Mouse (Mus musculus) liver, embryonic 13.5 days (tissue): ENCODE measurements around the gene Zfp366. TPM values are rescaled to one million over a fixed set of nuclear protein-coding genes. Genes with fewer than 3 reads are reported as not detected.

ENCODE experiments used
- ATAC-seq: fragments of 200-750 bp; cut with Nextera tagmentation; 2 replicates; pipeline ENCODE4 v1.8.0; 2017; ENCODE audit warnings: low read depth, mild to moderate bottlenecking, moderate number of reproducible peaks, moderate library complexity
- DNase-seq: peaks from one replicate; pipeline ENCODE4 v3.0.0; 2022
- H3K27ac ChIP-seq: fragments of 300-500 bp; sonication (generic); 2 replicates; pipeline ENCODE4 v1.5.1; 2015; ENCODE audit warnings: moderate library complexity, mild to moderate bottlenecking, inconsistent platforms
- H3K27me3 ChIP-seq: fragments of 300-500 bp; sonication (generic); 2 replicates; pipeline ENCODE4 v1.6.1; 2015; ENCODE audit warnings: mild to moderate bottlenecking, inconsistent platforms
- H3K36me3 ChIP-seq: fragments of 300-500 bp; sonication (generic); 2 replicates; pipeline ENCODE4 v1.6.1; 2015; ENCODE audit warnings: mild to moderate bottlenecking, inconsistent platforms
- H3K4me1 ChIP-seq: fragments of 300-500 bp; sonication (generic); replicated peaks from 2 replicates; pipeline ENCODE4 v1.6.1; 2015; ENCODE audit warnings: inconsistent platforms
- H3K4me2 ChIP-seq: fragments of 300-500 bp; sonication (generic); 2 replicates; pipeline ENCODE4 v1.6.1; 2015; ENCODE audit warnings: inconsistent platforms, mild to moderate bottlenecking, moderate library complexity
- H3K4me3 ChIP-seq: fragments of 300-500 bp; sonication (generic); replicated peaks from 2 replicates; pipeline ENCODE4 v1.5.1; 2015; ENCODE audit warnings: mild to moderate bottlenecking, inconsistent platforms
- H3K9ac ChIP-seq: fragments of 300-500 bp; sonication (generic); 2 replicates; pipeline ENCODE4 v1.6.1; 2015; ENCODE audit warnings: mild to moderate bottlenecking, inconsistent platforms
- H3K9me3 ChIP-seq: fragments of 300-500 bp; sonication (generic); replicated peaks from 2 replicates; pipeline ENCODE4 v1.6.1; 2016; ENCODE audit warnings: inconsistent platforms
- WGBS: fragments of 180-500 bp; shearing (Covaris S2); methylation state at CpG from one replicate; pipeline ENCODE4 v1.1.7; 2015; ENCODE audit not compliant: insufficient replicate concordance; 5-methylcytosine and 5-hydroxymethylcytosine counted together
- polyA plus RNA-seq: library from polyadenylated mRNA; unstranded; fragments of >200 nt; fragmentation: Nextera tagmentation; extraction: Ambion mirVana; gene quantifications from 2 replicates; pipeline ENCODE4 v1.2.1, GENCODE M21; 2015

Zfp366 gene
- polyA plus RNA-seq, 1 experiment from 2014 or later, result 0.21 TPM

GRCm38 (mm10) chr13:99187456-99187855 is 2.8 kb downstream of the Zfp366 start:
- Histone ChIP-seq H3K4me2 (no peak overlapping the region), H3K4me3 (no peak overlapping the region), H3K9me3 (no peaks in the 10 kb centered on the region), H3K36me3 (no peaks in the 10 kb centered on the region), H3K4me1 (no peaks in the 10 kb centered on the region), H3K27me3 (no peaks in the 10 kb centered on the region), H3K9ac (no peak overlapping the region), H3K27ac (no peak overlapping the region)
- WGBS, result 56% methylated on average over 11 of the region's 11 CpGs
- DNase-seq (no peak), ATAC-seq (no peak)

GRCm38 (mm10) chr13:99188625-99189024 is 4.0 kb downstream of the Zfp366 start:
- H3K36me3 ChIP-seq, result no peaks in the 10 kb centered on the region
- no peaks in the 10 kb centered on the region for H3K9me3 ChIP-seq
- DNase-seq (no peak), ATAC-seq (no peak)
- WGBS, result 66% methylated on average over 8 of the region's 8 CpGs
- H3K4me2 ChIP-seq, result no peak overlapping the region
- H3K4me1 ChIP-seq, result no peaks in the 10 kb centered on the region
- no peak overlapping the region for H3K4me3 ChIP-seq
- no peak overlapping the region for H3K27ac ChIP-seq
- no peaks in the 10 kb centered on the region for H3K27me3 ChIP-seq
- H3K9ac ChIP-seq, result no peak overlapping the region

- Histone ChIP-seq H3K4me1 (no peaks in the 10 kb centered on the region), H3K27ac (no peak overlapping the region), H3K4me3 (no peak overlapping the region), H3K9me3 (no peaks in the 10 kb centered on the region), H3K27me3 (no peaks in the 10 kb centered on the region), H3K4me2 (no peak overlapping the region), H3K9ac (no peak overlapping the region), H3K36me3 (no peaks in the 10 kb centered on the region)
- 44% methylated on average over 3 of the region's 3 CpGs for WGBS
- no peak for DNase-seq
- no peak for ATAC-seq
These were observed 5.0 kb downstream of the Zfp366 start for GRCm38 (mm10) chr13:99189671-99190070.

- ATAC-seq (no peak), DNase-seq (no peak)
- Histone ChIP-seq H3K4me3 (no peak overlapping the region), H3K4me2 (peak overlapping the region; percentile 17; the same call in 1 of the 2 replicates), H3K27me3 (no peaks in the 10 kb centered on the region), H3K9me3 (no peaks in the 10 kb centered on the region), H3K36me3 (no peaks in the 10 kb centered on the region), H3K27ac (no peak overlapping the region), H3K4me1 (no peaks in the 10 kb centered on the region), H3K9ac (no peak overlapping the region)
- 31% methylated on average over 11 of the region's 11 CpGs for WGBS
These were observed 5.8 kb downstream of the Zfp366 start for GRCm38 (mm10) chr13:99190466-99190865.

GRCm38 (mm10) chr13:99191063-99191462 is 6.4 kb downstream of the Zfp366 start:
- DNase-seq (no peak), ATAC-seq (no peak)
- H3K4me3 ChIP-seq, result no peak overlapping the region
- H3K36me3 ChIP-seq, result no peaks in the 10 kb centered on the region
- no peak overlapping the region for H3K27ac ChIP-seq
- H3K9ac ChIP-seq, result no peak overlapping the region
- no peak overlapping the region for H3K4me2 ChIP-seq
- H3K27me3 ChIP-seq, result no peaks in the 10 kb centered on the region
- no peaks in the 10 kb centered on the region for H3K4me1 ChIP-seq
- WGBS, result 75% methylated on average over 13 of the region's 13 CpGs
- no peaks in the 10 kb centered on the region for H3K9me3 ChIP-seq

GRCm38 (mm10) chr13:99196314-99196713 is 11.7 kb downstream of the Zfp366 start:
- DNase-seq (no peak), ATAC-seq (no peak)
- no peak overlapping the region for H3K9ac ChIP-seq
- H3K4me2 ChIP-seq, result no peak overlapping the region
- H3K4me3 ChIP-seq, result no peak overlapping the region
- H3K9me3 ChIP-seq, result no peaks in the 10 kb centered on the region
- H3K4me1 ChIP-seq, result no peaks in the 10 kb centered on the region
- no peaks in the 10 kb centered on the region for H3K27me3 ChIP-seq
- no peaks in the 10 kb centered on the region for H3K36me3 ChIP-seq
- WGBS, result 51% methylated on average over 12 of the region's 12 CpGs
- no peak overlapping the region for H3K27ac ChIP-seq

GRCm38 (mm10) chr13:99196865-99197264 is 12.2 kb downstream of the Zfp366 start:
- H3K4me2 ChIP-seq, result no peak overlapping the region
- H3K4me3 ChIP-seq, result no peak overlapping the region
- no peaks in the 10 kb centered on the region for H3K4me1 ChIP-seq
- H3K9ac ChIP-seq, result no peak overlapping the region
- no peak for DNase-seq
- no peak for ATAC-seq
- 47% methylated on average over 4 of the region's 4 CpGs for WGBS
- H3K27ac ChIP-seq, result no peak overlapping the region
- no peaks in the 10 kb centered on the region for H3K9me3 ChIP-seq
- H3K27me3 ChIP-seq, result no peaks in the 10 kb centered on the region
- no peaks in the 10 kb centered on the region for H3K36me3 ChIP-seq

GRCm38 (mm10) chr13:99201647-99202574 is 17.3 kb downstream of the Zfp366 start:
- no peaks in the 10 kb centered on the region for H3K9me3 ChIP-seq
- 50% methylated on average over 16 of the region's 16 CpGs for WGBS
- no peak for DNase-seq

GRCm38 (mm10) chr13:99207214-99207613 is 22.6 kb downstream of the Zfp366 start:
- ATAC-seq, result no peak
- Histone ChIP-seq H3K27ac (no peak overlapping the region), H3K9ac (no peak overlapping the region), H3K4me2 (no peak overlapping the region), H3K9me3 (no peaks in the 10 kb centered on the region), H3K27me3 (no peaks in the 10 kb centered on the region), H3K4me3 (no peak overlapping the region), H3K36me3 (no peaks in the 10 kb centered on the region), H3K4me1 (no peaks in the 10 kb centered on the region)
- WGBS, result 66% methylated on average over 9 of the region's 9 CpGs
- no peak for DNase-seq

More at GRCm38 (mm10) chr13:99201647-99202574, 17.3 kb downstream of the Zfp366 start:
- Histone ChIP-seq H3K9ac (no peak overlapping the region), H3K4me1 (no peaks in the 10 kb centered on the region), H3K27ac (no peak overlapping the region), H3K4me2 (no peak overlapping the region), H3K4me3 (no peak overlapping the region), H3K27me3 (no peaks in the 10 kb centered on the region), H3K36me3 (no peaks in the 10 kb centered on the region)
- ATAC-seq, result no peak

- 65% methylated on average over 5 of the region's 5 CpGs for WGBS
- Histone ChIP-seq H3K4me3 (no peak overlapping the region), H3K4me2 (no peak overlapping the region), H3K36me3 (no peaks in the 10 kb centered on the region), H3K9me3 (no peaks in the 10 kb centered on the region), H3K9ac (no peak overlapping the region), H3K27ac (no peak overlapping the region), H3K27me3 (no peaks in the 10 kb centered on the region), H3K4me1 (no peaks in the 10 kb centered on the region)
- DNase-seq (no peak), ATAC-seq (no peak)
These were observed 25.2 kb downstream of the Zfp366 start for GRCm38 (mm10) chr13:99209859-99210258.

- ATAC-seq (no peak), DNase-seq (no peak)
- Histone ChIP-seq H3K9me3 (no peaks in the 10 kb centered on the region), H3K36me3 (no peaks in the 10 kb centered on the region), H3K9ac (no peak overlapping the region), H3K27me3 (no peaks in the 10 kb centered on the region), H3K4me3 (no peak overlapping the region), H3K4me2 (no peak overlapping the region), H3K27ac (no peak overlapping the region), H3K4me1 (no peaks in the 10 kb centered on the region)
- 41% methylated on average over 5 of the region's 5 CpGs for WGBS
These were observed 26.2 kb downstream of the Zfp366 start for GRCm38 (mm10) chr13:99210837-99211236.

GRCm38 (mm10) chr13:99212976-99213375 is 28.4 kb downstream of the Zfp366 start:
- ATAC-seq (no peak), DNase-seq (no peak)
- Histone ChIP-seq H3K9ac (no peak overlapping the region), H3K27me3 (no peaks in the 10 kb centered on the region), H3K9me3 (no peaks in the 10 kb centered on the region), H3K4me3 (no peak overlapping the region), H3K27ac (no peak overlapping the region), H3K4me2 (no peak overlapping the region), H3K36me3 (no peaks in the 10 kb centered on the region), H3K4me1 (no peaks in the 10 kb centered on the region)
- 63% methylated on average over 5 of the region's 5 CpGs for WGBS
